ENCODE assay signal across 23 mouse cellular contexts in the genomic region with DNA sequence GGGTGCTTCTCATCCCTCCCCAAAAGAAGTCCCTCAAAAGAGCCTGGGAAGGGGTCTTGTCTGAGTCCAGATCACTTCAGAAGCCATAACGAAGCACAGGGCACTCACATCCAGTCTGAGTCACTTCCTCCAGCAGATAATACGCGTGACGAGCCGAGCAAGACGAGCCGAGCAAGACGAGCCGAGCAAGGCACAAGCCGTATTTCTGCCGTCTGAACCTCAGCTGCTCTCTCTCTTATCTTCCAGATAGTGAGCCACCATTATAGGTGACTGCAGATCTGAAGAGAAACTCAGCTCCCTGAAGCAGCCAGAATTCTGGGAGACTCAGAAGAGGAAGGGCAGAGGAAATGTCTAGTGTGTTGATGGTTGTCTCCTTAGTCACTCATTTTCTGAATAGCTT.
A peak's percentile ranks its signal among the peaks of the same experiment; 100 is the strongest.
DNase-seq lines count a peak whose midpoint lies in the region; ATAC-seq lines count a peak whose summit lies in the region.
"Had no signal": no experiment of that assay in that cellular context is flagged by ENCODE, and none has a peak within 500 bp of the region (broad histone marks: within the 10 kb centered on the region; RNA-seq: fewer than 3 reads in every experiment).

No protein-coding gene starts in this region.

- peaks cover 0 to under 1% of the 10 kb centered on the region in 2 experiments; a peak in 1 of 4 replicates for H3K4me1 ChIP-seq in heart, embryonic 14.5 days (ENCODE audit: control insufficient read depth in 2 of 2, insufficient read depth in 2 of 2, low read length in 2 of 2)
- no peaks in the 10 kb centered on the region for H3K4me1 ChIP-seq in forebrain, embryonic 11.5 days (replicated peaks; ENCODE audit: control insufficient read depth, insufficient read depth, low read length)
- H3K4me1 ChIP-seq: midbrain, embryonic 13.5 days; neural tube, embryonic 12.5 days had no signal

- peaks cover 9% of the 10 kb centered on the region; the same call in 1 of the 2 replicates for H3K27me3 ChIP-seq in heart, embryonic 14.5 days (ENCODE audit: control insufficient read depth, insufficient read depth, low read length)
- H3K27me3 ChIP-seq in forebrain, embryonic 11.5 days (ENCODE audit: control insufficient read depth, insufficient read depth, low read length): no peaks in the 10 kb centered on the region
- H3K27me3 ChIP-seq: hindbrain, embryonic 13.5 days; midbrain, embryonic 13.5 days; neural tube, embryonic 12.5 days had no signal

- 7% methylated on average over 11 of the region's 11 CpGs for WGBS in heart, embryonic 14.5 days
- 83% methylated on average over 11 of the region's 11 CpGs for WGBS in forebrain, embryonic 11.5 days

- no peaks in the 10 kb centered on the region for H3K36me3 ChIP-seq in heart, embryonic 14.5 days (ENCODE audit: control insufficient read depth, insufficient read depth, low read length)
- H3K36me3 ChIP-seq in forebrain, embryonic 11.5 days (ENCODE audit: control insufficient read depth, insufficient read depth, low read length): no peaks in the 10 kb centered on the region
- H3K36me3 ChIP-seq: hindbrain, embryonic 13.5 days; limb, embryonic 10.5 days; midbrain, embryonic 13.5 days; neural tube, embryonic 12.5 days had no signal

- ATAC-seq in heart, embryonic 14.5 days (ENCODE audit: insufficient number of reproducible peaks, insufficient read depth, low FRiP score, low read depth): no peak
- no peak for ATAC-seq in forebrain, embryonic 11.5 days (replicated peaks; ENCODE audit: low FRiP score)
- ATAC-seq: forebrain, embryonic 16.5 days; liver, postnatal 0 days; midbrain, embryonic 13.5 days had no signal

- H3K4me3 ChIP-seq in heart, embryonic 14.5 days (ENCODE audit: control insufficient read depth in 1 of 2, insufficient read depth in 1 of 2, low read depth in 1 of 2, low read length in 2 of 2): no peak overlapping the region
- H3K4me3 ChIP-seq in forebrain, embryonic 11.5 days (ENCODE audit: low read depth, low read length): no peak overlapping the region
- H3K4me3 ChIP-seq: hindbrain, embryonic 13.5 days; limb, embryonic 10.5 days; midbrain, embryonic 13.5 days; neural tube, embryonic 12.5 days had no signal

- no peak overlapping the region for H3K9ac ChIP-seq in heart, embryonic 14.5 days (ENCODE audit: low read length)
- no peak overlapping the region for H3K9ac ChIP-seq in forebrain, embryonic 11.5 days (ENCODE audit: low read length)
- H3K9ac ChIP-seq: hindbrain, embryonic 13.5 days; liver, postnatal 0 days; midbrain, embryonic 13.5 days; neural tube, embryonic 12.5 days had no signal

- no peaks in the 10 kb centered on the region for H3K9me3 ChIP-seq in heart, embryonic 14.5 days (ENCODE audit: control insufficient read depth, low read length)
- no peaks in the 10 kb centered on the region for H3K9me3 ChIP-seq in forebrain, embryonic 11.5 days (ENCODE audit: control insufficient read depth, low read length)
- H3K9me3 ChIP-seq: hindbrain, embryonic 13.5 days; limb, embryonic 10.5 days; midbrain, embryonic 13.5 days; neural tube, embryonic 12.5 days had no signal

- peak; percentile 14 for DNase-seq in embryo, embryonic 11 days
- no peak for DNase-seq in embryo, embryonic 9.5 days (ENCODE audit: extremely low spot score)
- no peak for DNase-seq in heart, adult 9 months (ENCODE audit: low spot score in 2 of 2)
- DNase-seq in 416B (ENCODE audit: low read depth): peak; percentile 80
- DNase-seq in MN1 (ENCODE audit: low spot score): peak; percentile 43
- DNase-seq in layer of hippocampus, postnatal 25 days (ENCODE audit: extremely low spot score in 1 of 2, low spot score in 1 of 2): no peak
- no peak for DNase-seq in forebrain, embryonic 11.5 days (ENCODE audit: low spot score)
- DNase-seq: adrenal gland, postnatal 36 days; B cell, adult 2 months; cerebellum, adult 11 months; cerebellum, adult 9-11 months; gastrocnemius, postnatal 10 days; kidney, adult 8-10 months; kidney, postnatal 10 days; liver, postnatal 0 days; lung, postnatal 14 days; thymus, postnatal 14 days had no signal

- H3K27ac ChIP-seq in heart, embryonic 14.5 days (replicated peaks in 1 of 2; ENCODE audit: control insufficient read depth in 1 of 2, insufficient read depth in 1 of 2, low read depth in 2 of 2, low read length in 2 of 2): no peak overlapping the region
- no peak overlapping the region for H3K27ac ChIP-seq in forebrain, embryonic 11.5 days (ENCODE audit: low read depth, low read length)
- H3K27ac ChIP-seq: hindbrain, embryonic 13.5 days; limb, embryonic 10.5 days; midbrain, embryonic 13.5 days; neural tube, embryonic 12.5 days had no signal

- 0 out of 2 replicates have a peak overlapping the region, but pooled peaks have one; percentile 17 for H3K4me2 ChIP-seq in heart, embryonic 14.5 days (ENCODE audit: low read length)
- H3K4me2 ChIP-seq in forebrain, embryonic 11.5 days (ENCODE audit: low read depth, low read length, severe bottlenecking): no peak overlapping the region
- H3K4me2 ChIP-seq: hindbrain, embryonic 13.5 days; midbrain, embryonic 13.5 days; neural tube, embryonic 12.5 days had no signal

Comparison
In these comparisons a context has a peak if more than half of its experiments do, and no peak if none do; other contexts are left out.
1. DNase-seq: peak in embryo, embryonic 11 days (single experiment), 416B (single experiment) and MN1 (single experiment); none in embryo, embryonic 9.5 days (single experiment), heart, adult 9 months (0 of 2), layer of hippocampus, postnatal 25 days (0 of 2) and forebrain, embryonic 11.5 days (single experiment).